Mouse (Mus musculus) megakaryocyte, embryonic 14.5 days (primary cell): ENCODE measurements around the gene Fads3.

ENCODE experiments used
- FLI1 ChIP-seq: IDR thresholded peaks from 2 replicates; pipeline ENCODE4 v1.6.1; 2012; ENCODE audit warnings: low read length, inconsistent platforms, mixed read lengths
- GATA1 ChIP-seq: IDR thresholded peaks from 3 replicates; pipeline ENCODE4 v1.6.1; 2012; ENCODE audit warnings: mixed read lengths, low read length, inconsistent platforms, borderline replicate concordance

DNA sequence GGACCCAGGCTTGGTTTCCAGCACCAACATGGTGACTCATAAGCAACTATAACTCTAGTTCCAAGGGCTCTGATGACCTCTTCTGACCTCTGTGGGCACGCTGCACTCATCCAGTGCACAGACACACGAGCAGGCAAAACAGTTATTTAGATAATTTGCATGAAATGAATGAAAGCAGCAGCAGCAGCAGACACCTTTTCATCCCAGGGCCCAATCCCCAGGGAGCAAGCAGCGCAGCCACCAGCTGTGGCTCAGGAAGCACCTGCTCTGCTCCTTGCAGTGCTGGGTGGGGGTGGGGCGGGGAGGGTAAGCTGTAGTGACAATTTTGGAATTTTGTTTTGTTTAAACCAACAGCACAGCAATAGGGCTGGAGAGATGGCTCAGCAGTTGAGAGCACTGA is 30.5 kb downstream of the Fads3 start:
- no peak for TF ChIP-seq FLI1
- no peak for TF ChIP-seq GATA1
